Mouse (Mus musculus) CH12.LX (cell line): Measurements from ENCODE around the gene Exoc1. TPM values are rescaled to one million over a fixed set of nuclear protein-coding genes. Genes with fewer than 3 reads are reported as not detected.

Experiments used
- DNase-seq: peaks from one replicate; pipeline ENCODE4 v3.0.0-alpha.2; 2013; ENCODE audit errors: extremely low read depth
- H3K27ac ChIP-seq: 2 replicates; pipeline ENCODE4 v1.5.1; 2012; ENCODE audit warnings: low read depth, mild to moderate bottlenecking, control low read depth, moderate library complexity; ENCODE audit not compliant: insufficient read depth
- H3K27me3 ChIP-seq: replicated peaks from 2 replicates; pipeline ENCODE3; 2012; ENCODE audit warnings: inconsistent platforms
- H3K36me3 ChIP-seq, 2 experiments: replicated peaks in 1 of 2; 2 replicates each; pipeline versions ENCODE3 to v1.6.1; 2012; ENCODE audit warnings: inconsistent platforms in 1 of 2, low read length in 1 of 2, mild to moderate bottlenecking in 1 of 2, mixed read lengths in 1 of 2, moderate library complexity in 1 of 2; ENCODE audit not compliant: control insufficient read depth in 1 of 2, insufficient read depth in 1 of 2
- H3K4me1 ChIP-seq, 2 experiments: 2 replicates each; pipeline ENCODE4 v1.6.1; 2012; ENCODE audit warnings: inconsistent platforms in 1 of 2, moderate library complexity in 1 of 2; ENCODE audit not compliant: insufficient read depth in 2 of 2, control insufficient read depth in 1 of 2
- H3K4me2 ChIP-seq: 2 replicates; pipeline ENCODE4 v1.6.1; 2012; ENCODE audit warnings: low read depth, mild to moderate bottlenecking, control low read depth; ENCODE audit not compliant: poor library complexity, insufficient read depth, severe bottlenecking
- H3K4me3 ChIP-seq, 3 experiments: fragments of 150-350 bp in 1 of 3; sonication (generic) in 1 of 3; replicated peaks in 1 of 3; 2 replicates each; pipeline versions ENCODE3 to v1.5.1; 2011 to 2012; ENCODE audit warnings: low read depth in 2 of 3, low read length in 2 of 3, mild to moderate bottlenecking in 2 of 3, moderate library complexity in 2 of 3, control low read depth in 1 of 3, improper control_type of control experiment in 1 of 3, inconsistent platforms in 1 of 3, mixed read lengths in 1 of 3; ENCODE audit not compliant: poor library complexity in 1 of 3
- H3K79me2 ChIP-seq: replicated peaks from 2 replicates; pipeline ENCODE4 v1.6.1; 2012; ENCODE audit warnings: mild to moderate bottlenecking, moderate library complexity; ENCODE audit not compliant: control insufficient read depth, poor library complexity, insufficient read depth, severe bottlenecking; ENCODE audit errors: extremely low read depth
- H3K9ac ChIP-seq: 2 replicates; pipeline ENCODE4 v1.6.1; 2012; ENCODE audit warnings: low read depth, mild to moderate bottlenecking, control low read depth, moderate library complexity; ENCODE audit not compliant: insufficient read depth
- H3K9me3 ChIP-seq: replicated peaks from 2 replicates; pipeline ENCODE3; 2012; ENCODE audit warnings: low read length, inconsistent platforms, mixed read lengths
- BHLHE40 ChIP-seq: IDR thresholded peaks from 2 replicates; pipeline ENCODE4 v1.6.1; 2011; ENCODE audit warnings: mild to moderate bottlenecking, low read depth, low read length, improper control_type of control experiment
- CHD1 ChIP-seq: IDR thresholded peaks from 2 replicates; pipeline ENCODE4 v1.6.1; 2012; ENCODE audit warnings: low read depth, low read length, improper control_type of control experiment, inconsistent platforms
- CHD2 ChIP-seq: IDR thresholded peaks from 2 replicates; pipeline ENCODE4 v1.6.1; 2011; ENCODE audit warnings: low read length, improper control_type of control experiment
- CTCF ChIP-seq, 2 experiments: IDR thresholded peaks in 1 of 2; conservative IDR thresholded peaks in 1 of 2; 2 replicates each; pipeline ENCODE4 v1.5.1; 2011 to 2012; ENCODE audit warnings: low read depth in 2 of 2, low read length in 2 of 2, improper control_type of control experiment in 1 of 2, inconsistent platforms in 1 of 2, mild to moderate bottlenecking in 1 of 2, moderate library complexity in 1 of 2
- IRF4 ChIP-seq: IDR thresholded peaks from 2 replicates; pipeline ENCODE4 v1.6.1; 2014; ENCODE audit warnings: low read depth, mild to moderate bottlenecking, inconsistent platforms, low read length, improper control_type of control experiment
- JUN ChIP-seq: IDR thresholded peaks from 2 replicates; pipeline ENCODE4 v1.6.1; 2011; ENCODE audit warnings: low read depth, mild to moderate bottlenecking, low read length, improper control_type of control experiment, moderate library complexity; ENCODE audit not compliant: insufficient read depth
- JUND ChIP-seq: conservative IDR thresholded peaks from 2 replicates; pipeline ENCODE4 v1.6.1; 2011; ENCODE audit warnings: low read depth, low read length, improper control_type of control experiment
- MAZ ChIP-seq: IDR thresholded peaks from 2 replicates; pipeline ENCODE4 v1.6.1; 2012; ENCODE audit warnings: low read depth, mild to moderate bottlenecking, inconsistent platforms, low read length, improper control_type of control experiment, moderate library complexity
- MXI1 ChIP-seq: IDR thresholded peaks from 2 replicates; pipeline ENCODE4 v1.6.1; 2011; ENCODE audit warnings: mild to moderate bottlenecking, low read depth, low read length, improper control_type of control experiment
- MYC ChIP-seq: IDR thresholded peaks from 2 replicates; pipeline ENCODE4 v1.6.1; 2011; ENCODE audit warnings: low read depth, mild to moderate bottlenecking, improper control_type of control experiment, low read length
- NRF1 ChIP-seq: IDR thresholded peaks from 2 replicates; pipeline ENCODE4 v1.6.1; 2014; ENCODE audit warnings: low read depth, mild to moderate bottlenecking, inconsistent platforms, low read length, improper control_type of control experiment, moderate library complexity
- SMC3 ChIP-seq: IDR thresholded peaks from 2 replicates; pipeline ENCODE4 v1.6.1; 2011; ENCODE audit warnings: low read depth, low read length, improper control_type of control experiment
- USF2 ChIP-seq: conservative IDR thresholded peaks from 2 replicates; pipeline ENCODE4 v1.6.1; 2011; ENCODE audit warnings: low read depth, low read length, improper control_type of control experiment
- ZKSCAN1 ChIP-seq: IDR thresholded peaks from 2 replicates; pipeline ENCODE4 v1.6.1; 2012; ENCODE audit warnings: low read depth, inconsistent platforms, low read length, improper control_type of control experiment, borderline replicate concordance
- ZMIZ1 ChIP-seq: IDR thresholded peaks from 2 replicates; pipeline ENCODE4 v1.6.1; 2012; ENCODE audit warnings: low read depth, mild to moderate bottlenecking, inconsistent platforms, low read length, improper control_type of control experiment
- dilution Hi-C: fragments of 300-500 bp; cut with MboI; formaldehyde crosslinking; loops from 2 replicates; pipeline ENCODE4 v1.14.3; 2020; ENCODE audit warnings: low sequenced_read_pairs; ENCODE audit not compliant: extremely low pct_unique_long_range_greater_than_20kb, extremely low pct_ligation_motif_present
- in situ Hi-C: fragments of 300-500 bp; cut with MboI; formaldehyde crosslinking; loops from 3 replicates; pipeline ENCODE4 v1.14.3; 2019; ENCODE audit warnings: low sequenced_read_pairs, low pct_ligation_motif_present, low pct_unique_long_range_greater_than_20kb, mixed read lengths
- polyA plus RNA-seq: library from polyadenylated mRNA; unstranded; fragments of >175 nt; gene quantifications from 2 replicates; pipeline ENCODE4 v1.2.1, GENCODE M21; 2012; ENCODE audit warnings: low read depth; ENCODE audit not compliant: insufficient read length
- total RNA-seq, 2 experiments: library from RNA; depleted of rRNA; stranded (reverse); fragments of 300-350 nt in 1 of 2; fragments of >200 nt in 1 of 2; gene quantifications; 2 replicates each; pipeline ENCODE4 v1.2.3; 2012 to 2014

Exoc1 gene
- total and polyA plus RNA-seq, 3 experiments: 26.6 to 32.6 (median 30.4) TPM

- no peak overlapping the region for H3K4me3 ChIP-seq
- TF ChIP-seq ZKSCAN1: no peak
- no peak for TF ChIP-seq USF2
- peak; percentile 28; the same call in 1 of the 2 replicates for TF ChIP-seq JUN
- TF ChIP-seq JUND: 0 out of 2 replicates have a peak, but pooled peaks have one; percentile 13
- peak; percentile 71 for TF ChIP-seq BHLHE40
- TF ChIP-seq IRF4: peak; percentile 71; the same call in 1 of the 2 replicates
Observed at GRCm38 (mm10) chr5:76524623-76525022, 4.5 kb upstream of the Exoc1 start.

GRCm38 (mm10) chr5:76525066-76525465 is 4.0 kb upstream of the Exoc1 start:
- Histone ChIP-seq H3K4me1 (peaks cover 6 to 23% of the 10 kb centered on the region in 2 experiments; a peak in 2 of 4 replicates), H3K9me3 (no peaks in the 10 kb centered on the region), H3K4me3 (no peak overlapping the region), H3K27me3 (no peaks in the 10 kb centered on the region), H3K27ac (no peak overlapping the region), H3K79me2 (peaks cover 7% of the 10 kb centered on the region), H3K9ac (peak overlapping the region; percentile 53; the same call in 1 of the 2 replicates), H3K4me2 (peak overlapping the region; percentile 68), H3K36me3 (no peaks in the 10 kb centered on the region)
- dilution Hi-C loops (no loop called here), in situ Hi-C loops (no loop called here)
- no peak for DNase-seq
- TF ChIP-seq CTCF (conservative IDR thresholded peaks at IDR 0.05 in 1 of 2, IDR thresholded peaks at IDR 0.05 in 1 of 2; ENCODE audit: low read depth in 2 of 2, low read length in 2 of 2) (no peak), MXI1 (no peak), CHD1 (no peak), ZMIZ1 (no peak), CHD2 (no peak), MAZ (no peak), JUN (no peak), MYC (no peak), SMC3 (no peak), NRF1 (no peak)

More at GRCm38 (mm10) chr5:76524623-76525022, 4.5 kb upstream of the Exoc1 start:
- dilution Hi-C loops: no loop called here
- Histone ChIP-seq H3K27ac (no peak overlapping the region), H3K9me3 (no peaks in the 10 kb centered on the region), H3K27me3 (no peaks in the 10 kb centered on the region), H3K79me2 (peaks cover 4% of the 10 kb centered on the region), H3K4me2 (peak overlapping the region; percentile 68), H3K36me3 (no peaks in the 10 kb centered on the region), H3K4me1 (peaks cover 6 to 21% of the 10 kb centered on the region in 2 experiments; a peak in 2 of 4 replicates), H3K9ac (no peak overlapping the region; the same call in 1 of the 2 replicates)
- in situ Hi-C loops: no loop called here
- DNase-seq: peak; percentile 43
